Mouse (Mus musculus) subcutaneous adipose tissue, adult 2 months (tissue): ENCODE data around the gene Olfr259. TPM values are rescaled to one million over a fixed set of nuclear protein-coding genes. Genes with fewer than 3 reads are reported as not detected.

Experiments
- polyA plus RNA-seq: library from polyadenylated mRNA; depleted of rRNA; stranded (reverse); fragments of >200 nt; gene quantifications from 2 replicates; pipeline ENCODE4 v1.2.3, GENCODE M21; 2012; ENCODE audit warnings: low replicate concordance; rRNA removed

The Olfr259 gene
- polyA plus RNA-seq = not detected in 2 replicates

DNA sequence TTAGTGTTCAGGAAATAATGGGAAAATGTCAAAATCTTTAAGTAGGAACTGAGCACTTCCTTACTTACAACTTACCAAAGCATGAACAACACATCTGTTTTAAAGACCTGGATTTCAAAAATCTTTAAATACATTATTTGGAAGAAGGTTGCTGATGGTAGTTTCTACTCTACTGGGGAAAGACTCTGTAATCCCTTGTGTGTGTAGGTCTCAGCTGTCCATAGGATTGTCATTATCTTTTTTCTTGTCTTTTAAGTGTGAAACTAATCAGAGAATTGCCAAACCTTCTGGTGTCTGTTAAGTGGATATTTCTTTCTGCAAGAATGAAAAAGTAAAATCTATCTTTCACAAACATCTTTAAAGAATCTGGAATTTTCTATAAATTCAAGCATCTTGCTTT, at the start of gene Olfr259:
Gene Olfr259 (minus strand): TSS at position 101 of the 400 bp plus-strand sequence.

DNA sequence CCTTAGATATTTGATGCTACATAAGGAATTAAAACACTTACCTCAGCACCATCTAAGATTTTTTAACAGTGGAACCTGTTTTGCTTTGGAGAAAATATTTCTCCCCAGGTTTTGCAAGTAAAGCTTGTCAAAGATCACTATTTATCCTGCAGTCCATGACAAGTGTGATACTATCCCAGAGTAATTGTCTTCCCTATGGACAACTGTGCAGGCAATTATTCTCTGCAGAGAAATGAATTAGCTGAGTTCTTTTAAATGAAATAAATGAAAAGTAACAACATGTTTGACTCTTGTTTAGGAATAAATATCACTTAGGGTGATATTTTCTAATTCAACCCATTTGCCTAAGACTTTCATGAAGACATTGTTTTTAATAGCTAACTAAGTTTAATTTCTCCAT, 38.2 kb upstream of the Olfr259 start, which contains the start of gene Olfr1111:
Gene Olfr1111 (minus strand): TSS at position 101 of the 400 bp plus-strand sequence.

DNA sequence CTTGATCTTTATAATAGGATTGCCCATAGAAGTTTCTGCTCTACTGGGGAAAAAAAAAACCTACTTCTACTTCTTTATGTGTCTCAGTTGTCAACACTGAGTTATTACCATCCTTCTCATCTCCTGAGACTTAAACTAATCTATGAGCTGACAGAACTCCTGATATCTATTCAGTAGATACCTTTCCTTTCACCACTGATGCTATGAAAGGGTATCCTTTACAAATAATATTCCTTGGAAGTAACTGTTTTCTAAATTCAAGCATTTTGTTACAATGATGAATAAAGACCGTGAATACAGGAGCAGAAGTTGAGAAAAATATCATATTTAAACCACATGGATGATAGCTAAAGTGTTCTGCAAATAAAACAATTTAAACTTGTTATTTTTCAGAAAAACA, 25.8 kb upstream of the Olfr259 start, which contains the start of gene Olfr1110:
Gene Olfr1110 (minus strand): TSS at position 101 of the 400 bp plus-strand sequence.

DNA sequence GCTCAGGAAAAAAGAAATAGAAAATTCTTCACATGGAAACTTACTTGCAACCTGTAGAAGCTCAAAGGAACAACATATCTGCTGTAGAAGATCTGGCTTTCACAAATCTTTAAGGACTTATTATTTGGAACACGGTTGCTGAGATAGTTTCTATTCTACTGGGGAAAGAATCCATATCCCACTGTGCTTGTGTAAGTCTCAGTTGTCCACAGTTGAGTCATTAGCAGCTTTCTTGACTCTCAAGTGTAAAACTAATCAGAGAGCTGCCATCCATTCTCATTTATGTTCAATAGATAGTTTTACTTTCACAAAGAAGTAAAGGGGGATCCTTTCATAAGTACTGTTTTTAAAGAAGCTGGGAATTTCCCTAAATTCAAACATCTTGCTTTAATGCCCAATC, 18.5 kb downstream of the Olfr259 start, which contains the start of gene Olfr1109:
Gene Olfr1109 (minus strand): TSS at position 101 of the 400 bp plus-strand sequence.

DNA sequence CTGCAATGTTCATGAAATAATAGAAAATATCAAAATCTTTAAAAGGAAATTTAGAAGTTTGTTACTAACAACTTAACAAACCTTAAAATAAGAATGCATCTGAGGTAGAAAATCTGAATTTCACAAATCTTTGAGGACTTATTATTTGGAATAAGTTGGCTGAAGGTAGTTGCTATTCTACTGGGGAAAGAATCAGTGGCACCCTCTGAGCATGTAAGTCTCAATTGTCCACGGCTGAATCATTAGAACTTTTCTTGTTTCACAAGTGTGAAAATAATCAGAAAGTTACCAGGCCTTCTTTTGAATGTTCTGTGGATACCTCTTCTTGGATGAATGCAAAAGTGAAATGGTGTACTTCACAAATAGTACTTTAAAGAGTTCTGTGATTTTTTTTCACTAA, 38.6 kb downstream of the Olfr259 start, which contains the start of gene Olfr1107:
Gene Olfr1107 (minus strand): TSS at position 101 of the 400 bp plus-strand sequence.

Other genes with a start within 250 kb of the Olfr259 start
- not detected in 2 replicates for gene Gm13723, start 239.8 kb downstream of the Olfr259 start, polyA plus RNA-seq
- gene Olfr1097, start 222.4 kb downstream of the Olfr259 start, polyA plus RNA-seq = not detected in 2 replicates
- not detected in 2 replicates for gene Olfr1098, start 190.0 kb downstream of the Olfr259 start, polyA plus RNA-seq
- not detected in 2 replicates for gene Olfr1099, start 153.9 kb downstream of the Olfr259 start, polyA plus RNA-seq
- not detected in 2 replicates for gene Olfr1100, start 134.6 kb downstream of the Olfr259 start, polyA plus RNA-seq
- gene Olfr1101, start 123.3 kb downstream of the Olfr259 start, polyA plus RNA-seq = not detected in 2 replicates
- gene Olfr1102, start 116.2 kb downstream of the Olfr259 start, polyA plus RNA-seq = not detected in 2 replicates
- gene Olfr1104, start 87.5 kb downstream of the Olfr259 start, polyA plus RNA-seq = not detected in 2 replicates
- not detected in 2 replicates for gene Olfr1105, start 78.0 kb downstream of the Olfr259 start, polyA plus RNA-seq
- not detected in 2 replicates for gene Olfr1106, start 62.3 kb downstream of the Olfr259 start, polyA plus RNA-seq
- not detected in 2 replicates for gene Olfr1107, start 38.8 kb downstream of the Olfr259 start, polyA plus RNA-seq
- gene Olfr1109, start 18.6 kb downstream of the Olfr259 start, polyA plus RNA-seq = not detected in 2 replicates
- not detected in 2 replicates for gene Olfr1110, start 25.7 kb upstream of the Olfr259 start, polyA plus RNA-seq
- not detected in 2 replicates for gene Olfr1111, start 38.1 kb upstream of the Olfr259 start, polyA plus RNA-seq
- gene Olfr1112, start 73.2 kb upstream of the Olfr259 start, polyA plus RNA-seq = not detected in 2 replicates
- gene Olfr1113, start 94.4 kb upstream of the Olfr259 start, polyA plus RNA-seq = not detected in 2 replicates
- not detected in 2 replicates for gene Olfr1115, start 133.4 kb upstream of the Olfr259 start, polyA plus RNA-seq
- gene Olfr1116, start 153.0 kb upstream of the Olfr259 start, polyA plus RNA-seq = not detected in 2 replicates
- gene Olfr1118, start 193.0 kb upstream of the Olfr259 start, polyA plus RNA-seq = not detected in 2 replicates
- not detected in 2 replicates for gene Olfr1120, start 240.2 kb upstream of the Olfr259 start, polyA plus RNA-seq